Mouse (Mus musculus): ENCODE data around the gene Dstn.

DNA sequence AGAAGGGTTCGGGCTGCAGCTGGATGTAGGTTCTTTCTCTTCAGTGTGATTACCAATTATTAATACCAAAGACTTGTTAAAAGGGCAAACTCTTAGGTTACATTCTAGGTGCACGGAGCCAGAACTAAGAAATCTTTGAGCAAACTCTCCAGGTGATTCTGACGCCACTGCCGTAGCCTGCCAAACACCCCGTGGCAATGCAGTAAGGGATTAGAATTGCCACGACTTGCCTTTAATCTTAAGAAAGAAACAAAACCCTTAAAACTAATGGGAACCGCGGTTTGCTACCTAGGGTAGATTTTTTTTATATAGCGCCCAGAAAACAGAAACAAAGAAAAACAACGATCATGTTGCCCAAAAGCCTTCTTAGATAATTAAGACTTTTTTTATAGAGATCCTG is 899 bp upstream of the Dstn start:
- TF ChIP-seq CTCF (IDR thresholded peaks at IDR 0.05; ENCODE audit: low read depth, low read length) = no peak
- no peak for TF ChIP-seq POLR2A (IDR thresholded peaks at IDR 0.05; ENCODE audit: extremely low read depth, insufficient read depth, low read length)
